Comparison of ENCODE assay signal across 11 mouse cellular contexts in genomic region chr11:97626850-97627249, GRCm38 (mm10). TPM values are rescaled to one million over a fixed set of nuclear protein-coding genes. Genes with fewer than 3 reads are reported as not detected.
DNase-seq lines count a peak whose midpoint lies in the region; ATAC-seq and TF ChIP-seq lines count a peak whose summit lies in the region.
"Had no signal": no experiment of that assay in that cellular context is flagged by ENCODE, and none has a peak within 500 bp of the region (broad histone marks: within the 10 kb centered on the region; RNA-seq: fewer than 3 reads in every experiment).

No protein-coding gene starts in this region.

- no peak for ATAC-seq in hindbrain, embryonic 11.5 days (ENCODE audit: low FRiP score)
- ATAC-seq in hindbrain, embryonic 14.5 days (ENCODE audit: low FRiP score) = no peak
- no peak for ATAC-seq in embryonic facial prominence, embryonic 11.5 days (replicated peaks; ENCODE audit: insufficient number of reproducible peaks, low FRiP score, low TSS enrichment, low read depth)
- no peak for ATAC-seq in limb, embryonic 12.5 days (ENCODE audit: insufficient number of reproducible peaks, insufficient read depth, low FRiP score, low TSS enrichment, low read depth)

- TF ChIP-seq POLR2A in ES-Bruce4 (IDR thresholded peaks at IDR 0.05; ENCODE audit: insufficient read depth, low read length) = no peak

- TF ChIP-seq CTCF in ES-Bruce4 (IDR thresholded peaks at IDR 0.05; ENCODE audit: low read depth, low read length) = no peak

- H3K4me2 ChIP-seq in hindbrain, embryonic 11.5 days (replicated peaks; ENCODE audit: low read depth, low read length) = peak overlapping the region; percentile 91
- H3K4me2 ChIP-seq in hindbrain, embryonic 14.5 days (replicated peaks) = no peak overlapping the region
- H3K4me2 ChIP-seq in embryonic facial prominence, embryonic 11.5 days (ENCODE audit: low read depth, low read length) = peak overlapping the region; percentile 83
- H3K4me2 ChIP-seq in limb, embryonic 12.5 days = peak overlapping the region; percentile 83

- peaks cover 48% of the 10 kb centered on the region for H3K27me3 ChIP-seq in hindbrain, embryonic 11.5 days (ENCODE audit: control insufficient read depth, insufficient read depth, low read length)
- H3K27me3 ChIP-seq in hindbrain, embryonic 14.5 days (ENCODE audit: control insufficient read depth, insufficient read depth, low read length) = peaks cover 75% of the 10 kb centered on the region
- no peaks in the 10 kb centered on the region for H3K27me3 ChIP-seq in ES-Bruce4 (ENCODE audit: control insufficient read depth, insufficient read depth, low read length, poor library complexity, severe bottlenecking)
- peaks cover 40% of the 10 kb centered on the region for H3K27me3 ChIP-seq in embryonic facial prominence, embryonic 11.5 days (ENCODE audit: control insufficient read depth, insufficient read depth, low read length)
- peaks cover 88% of the 10 kb centered on the region for H3K27me3 ChIP-seq in limb, embryonic 12.5 days

- H3K27ac ChIP-seq in hindbrain, embryonic 11.5 days (ENCODE audit: low read depth, low read length) = no peak overlapping the region
- no peak overlapping the region for H3K27ac ChIP-seq in hindbrain, embryonic 14.5 days
- peak overlapping the region; percentile 44 for H3K27ac ChIP-seq in ES-Bruce4 (ENCODE audit: insufficient read depth, low read length)
- no peak overlapping the region for H3K27ac ChIP-seq in embryonic facial prominence, embryonic 11.5 days (replicated peaks; ENCODE audit: low read depth, low read length)
- no peak overlapping the region for H3K27ac ChIP-seq in limb, embryonic 12.5 days
- H3K27ac ChIP-seq: hindbrain, embryonic 13.5 days had no signal

- DNase-seq in hindbrain, embryonic 11.5 days (ENCODE audit: low spot score) = peak; percentile 38
- no peak for DNase-seq in hindbrain, embryonic 14.5 days (ENCODE audit: low spot score)
- DNase-seq in embryonic facial prominence, embryonic 11.5 days (ENCODE audit: low spot score) = peak; percentile 49
- no peak for DNase-seq in urinary bladder, postnatal 10 days (ENCODE audit: low spot score)
- no peak for DNase-seq in gastrocnemius, postnatal 4 days (ENCODE audit: low spot score in 2 of 2)
- DNase-seq in MN1 (ENCODE audit: low spot score) = no peak
- DNase-seq: adrenal gland, adult 8-10 months; cerebellum, adult 8-10 months had no signal

- no peak overlapping the region for H3K9ac ChIP-seq in hindbrain, embryonic 11.5 days (ENCODE audit: low read depth, low read length)
- H3K9ac ChIP-seq in hindbrain, embryonic 14.5 days = no peak overlapping the region
- H3K9ac ChIP-seq in ES-Bruce4 (ENCODE audit: low read depth, poor library complexity, severe bottlenecking) = peak overlapping the region; percentile 99
- no peak overlapping the region for H3K9ac ChIP-seq in embryonic facial prominence, embryonic 11.5 days (replicated peaks; ENCODE audit: low read length)
- H3K9ac ChIP-seq in limb, embryonic 12.5 days (replicated peaks) = no peak overlapping the region
- H3K9ac ChIP-seq: hindbrain, embryonic 13.5 days had no signal

- TF ChIP-seq EP300 in ES-Bruce4 (IDR thresholded peaks at IDR 0.05; ENCODE audit: insufficient read depth, low read depth, low read length) = peak; percentile 83

- H3K4me1 ChIP-seq in hindbrain, embryonic 11.5 days (replicated peaks; ENCODE audit: control insufficient read depth, insufficient read depth, low read length) = peaks cover 24% of the 10 kb centered on the region
- H3K4me1 ChIP-seq in hindbrain, embryonic 14.5 days (replicated peaks; ENCODE audit: control insufficient read depth, insufficient read depth, low read length) = peaks cover 5% of the 10 kb centered on the region
- H3K4me1 ChIP-seq in ES-Bruce4 (ENCODE audit: control insufficient read depth, insufficient read depth, low read length) = peaks cover 1% of the 10 kb centered on the region
- peaks cover 19% of the 10 kb centered on the region for H3K4me1 ChIP-seq in embryonic facial prominence, embryonic 11.5 days (ENCODE audit: control insufficient read depth, insufficient read depth, low read length)
- H3K4me1 ChIP-seq in limb, embryonic 12.5 days (replicated peaks) = peaks cover 41% of the 10 kb centered on the region

- no peaks in the 10 kb centered on the region for H3K36me3 ChIP-seq in hindbrain, embryonic 11.5 days (ENCODE audit: control insufficient read depth, insufficient read depth, low read length)
- H3K36me3 ChIP-seq in hindbrain, embryonic 14.5 days (replicated peaks; ENCODE audit: control insufficient read depth, insufficient read depth) = no peaks in the 10 kb centered on the region
- peaks cover 9% of the 10 kb centered on the region; the same call in 1 of the 2 replicates for H3K36me3 ChIP-seq in ES-Bruce4 (ENCODE audit: control insufficient read depth, insufficient read depth, low read length, poor library complexity, severe bottlenecking)
- no peaks in the 10 kb centered on the region for H3K36me3 ChIP-seq in embryonic facial prominence, embryonic 11.5 days (replicated peaks; ENCODE audit: control insufficient read depth, insufficient read depth, low read depth, low read length)
- H3K36me3 ChIP-seq in limb, embryonic 12.5 days = no peaks in the 10 kb centered on the region
- H3K36me3 ChIP-seq: hindbrain, embryonic 13.5 days had no signal

- 3% methylated on average over 10 of the region's 10 CpGs for WGBS in hindbrain, embryonic 11.5 days
- WGBS in hindbrain, embryonic 14.5 days = 11% methylated on average over 10 of the region's 10 CpGs
- 3% methylated on average over 10 of the region's 10 CpGs for WGBS in embryonic facial prominence, embryonic 11.5 days
- 1% methylated on average over 10 of the region's 10 CpGs for WGBS in limb, embryonic 12.5 days

- H3K9me3 ChIP-seq in hindbrain, embryonic 11.5 days (ENCODE audit: control insufficient read depth, low read length) = no peaks in the 10 kb centered on the region
- H3K9me3 ChIP-seq in hindbrain, embryonic 14.5 days (ENCODE audit: control insufficient read depth, low read length) = no peaks in the 10 kb centered on the region
- H3K9me3 ChIP-seq in ES-Bruce4 (replicated peaks; ENCODE audit: control insufficient read depth, insufficient read depth, low read length, poor library complexity, severe bottlenecking) = no peaks in the 10 kb centered on the region
- H3K9me3 ChIP-seq in embryonic facial prominence, embryonic 11.5 days (replicated peaks; ENCODE audit: control insufficient read depth, low read length) = no peaks in the 10 kb centered on the region
- no peaks in the 10 kb centered on the region for H3K9me3 ChIP-seq in limb, embryonic 12.5 days
- H3K9me3 ChIP-seq: hindbrain, embryonic 13.5 days had no signal

- peak overlapping the region; percentile 74; the same call in 1 of the 2 replicates for H3K4me3 ChIP-seq in hindbrain, embryonic 11.5 days (ENCODE audit: low read depth, low read length)
- no peak overlapping the region for H3K4me3 ChIP-seq in hindbrain, embryonic 14.5 days (replicated peaks; ENCODE audit: low read length)
- peak overlapping the region; percentile 84 for H3K4me3 ChIP-seq in ES-Bruce4 (ENCODE audit: low read depth, low read length)
- peak overlapping the region; percentile 69; the same call in 1 of the 2 replicates for H3K4me3 ChIP-seq in embryonic facial prominence, embryonic 11.5 days (ENCODE audit: low read depth, low read length)
- H3K4me3 ChIP-seq in limb, embryonic 12.5 days (replicated peaks) = peak overlapping the region; percentile 70

RNA-seq across cellular contexts. Expression of gene Epop, which starts 2.7 kb away (rescaled TPM):
- polyA plus RNA-seq in hindbrain, embryonic 11.5 days (2014; fragmentation: Nextera tagmentation; extraction: Ambion mirVana) = 5.7 and 9.1 TPM in 2 replicates
- polyA plus RNA-seq in hindbrain, embryonic 14.5 days (2014; fragmentation: Nextera tagmentation; extraction: Ambion mirVana) = 1.8 and 2.6 TPM in 2 replicates
- polyA plus RNA-seq in ES-Bruce4 (2011; ENCODE audit: insufficient read depth, insufficient read length, low read depth, missing spikeins) = 39.3 and 44.1 TPM in 2 replicates
- 9.0 and 9.7 TPM in 2 replicates for polyA plus RNA-seq in embryonic facial prominence, embryonic 11.5 days (2014; fragmentation: Nextera tagmentation; extraction: Ambion mirVana)
- polyA plus RNA-seq in limb, embryonic 12.5 days (2016; fragmentation: Nextera tagmentation; extraction: Ambion mirVana) = 16.4 and 16.9 TPM in 2 replicates
- under 1 TPM; 0.47 to 0.76 TPM for total RNA-seq in gastrocnemius, postnatal 4 days (2021)

RNA-seq across cellular contexts. Expression of gene Mllt6, which starts 36.4 kb away (rescaled TPM):
- 4.1 and 4.2 TPM in 2 replicates for polyA plus RNA-seq in hindbrain, embryonic 11.5 days (2014; fragmentation: Nextera tagmentation; extraction: Ambion mirVana)
- polyA plus RNA-seq in hindbrain, embryonic 14.5 days (2014; fragmentation: Nextera tagmentation; extraction: Ambion mirVana) = 5.0 TPM in 2 replicates
- polyA plus RNA-seq in ES-Bruce4 (2011; ENCODE audit: insufficient read depth, insufficient read length, low read depth, missing spikeins) = 23.7 and 25.2 TPM in 2 replicates
- polyA plus RNA-seq in embryonic facial prominence, embryonic 11.5 days (2014; fragmentation: Nextera tagmentation; extraction: Ambion mirVana) = 3.7 and 3.9 TPM in 2 replicates
- polyA plus RNA-seq in limb, embryonic 12.5 days (2016; fragmentation: Nextera tagmentation; extraction: Ambion mirVana) = 2.8 and 2.9 TPM in 2 replicates
- total RNA-seq in gastrocnemius, postnatal 4 days (2021) = 10 to 100 TPM; 30.8 to 32.1 TPM

RNA-seq across cellular contexts. Expression of gene Srcin1, which starts 50.9 kb away (rescaled TPM):
- 1.9 and 2.2 TPM in 2 replicates for polyA plus RNA-seq in hindbrain, embryonic 11.5 days (2014; fragmentation: Nextera tagmentation; extraction: Ambion mirVana)
- 9.1 and 11.8 TPM in 2 replicates for polyA plus RNA-seq in hindbrain, embryonic 14.5 days (2014; fragmentation: Nextera tagmentation; extraction: Ambion mirVana)
- polyA plus RNA-seq in ES-Bruce4 (2011; ENCODE audit: insufficient read depth, insufficient read length, low read depth, missing spikeins) = 7.7 and 8.3 TPM in 2 replicates
- 0.55 and 0.56 TPM in 2 replicates for polyA plus RNA-seq in embryonic facial prominence, embryonic 11.5 days (2014; fragmentation: Nextera tagmentation; extraction: Ambion mirVana)
- 0.27 and 0.79 TPM in 2 replicates for polyA plus RNA-seq in limb, embryonic 12.5 days (2016; fragmentation: Nextera tagmentation; extraction: Ambion mirVana)
- total RNA-seq in gastrocnemius, postnatal 4 days (2021) = 1 to 10 TPM; 1.3 to 1.7 TPM

RNA-seq across cellular contexts. Expression of gene Cisd3, which starts 58.8 kb away (rescaled TPM):
- polyA plus RNA-seq in hindbrain, embryonic 11.5 days (2014; fragmentation: Nextera tagmentation; extraction: Ambion mirVana) = 11.8 and 14.8 TPM in 2 replicates
- polyA plus RNA-seq in hindbrain, embryonic 14.5 days (2014; fragmentation: Nextera tagmentation; extraction: Ambion mirVana) = 27.7 and 34.7 TPM in 2 replicates
- polyA plus RNA-seq in ES-Bruce4 (2011; ENCODE audit: insufficient read depth, insufficient read length, low read depth, missing spikeins) = 62.3 and 77.2 TPM in 2 replicates
- 11.8 TPM in 2 replicates for polyA plus RNA-seq in embryonic facial prominence, embryonic 11.5 days (2014; fragmentation: Nextera tagmentation; extraction: Ambion mirVana)
- polyA plus RNA-seq in limb, embryonic 12.5 days (2016; fragmentation: Nextera tagmentation; extraction: Ambion mirVana) = 10.0 and 11.3 TPM in 2 replicates
- 10 to 100 TPM; 65.5 to 72.0 TPM for total RNA-seq in gastrocnemius, postnatal 4 days (2021)

Comparison
In these comparisons a context has a peak if more than half of its experiments do, and no peak if none do; other contexts are left out.
1. DNase-seq: peak in hindbrain, embryonic 11.5 days (single experiment) and embryonic facial prominence, embryonic 11.5 days (single experiment); none in hindbrain, embryonic 14.5 days (single experiment), urinary bladder, postnatal 10 days (single experiment), gastrocnemius, postnatal 4 days (0 of 2) and MN1 (single experiment).